Mouse (Mus musculus): ENCODE measurements around the gene Pik3r2. TPM values are rescaled to one million over a fixed set of nuclear protein-coding genes. Genes with fewer than 3 reads are reported as not detected.

Pik3r2 gene
- polyA plus RNA-seq, 1 experiment from 2014 or later = 113 TPM

DNA sequence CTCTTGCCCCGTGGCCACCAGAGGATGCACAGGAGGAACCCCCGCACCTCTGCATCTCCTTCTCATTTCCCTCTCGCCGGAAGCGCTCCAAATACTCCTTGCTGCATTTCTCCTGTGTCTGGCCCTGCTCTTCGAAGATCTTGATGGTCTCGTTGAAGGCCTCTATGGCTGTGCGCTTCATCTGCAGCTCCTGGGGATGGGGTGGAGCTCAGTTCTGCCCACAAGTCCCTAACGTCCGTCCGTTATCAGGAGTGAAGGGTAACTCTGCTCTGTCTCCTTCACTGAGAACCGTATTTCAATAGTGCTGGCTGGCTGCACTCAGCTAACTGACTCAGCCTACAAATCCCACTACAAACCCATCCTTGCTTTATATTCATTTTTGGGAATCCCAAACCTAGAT, 6.7 kb downstream of the Pik3r2 start:
- H3K27me3 ChIP-seq = peaks cover 21% of the 10 kb centered on the region
- WGBS = 75% methylated on average over 12 of the region's 12 CpGs
- H3K9me3 ChIP-seq = no peaks in the 10 kb centered on the region
- peak overlapping the region; percentile 27; the same call in 1 of the 2 replicates for H3K27ac ChIP-seq (replicated peaks)
- no peak overlapping the region for H3K9ac ChIP-seq
- peaks cover 39% of the 10 kb centered on the region for H3K36me3 ChIP-seq
- H3K4me1 ChIP-seq (replicated peaks) = peaks cover 57% of the 10 kb centered on the region
- ATAC-seq (ENCODE audit: low FRiP score, low read depth) = no peak
- H3K4me3 ChIP-seq = no peak overlapping the region
- H3K4me2 ChIP-seq = no peak overlapping the region

DNA sequence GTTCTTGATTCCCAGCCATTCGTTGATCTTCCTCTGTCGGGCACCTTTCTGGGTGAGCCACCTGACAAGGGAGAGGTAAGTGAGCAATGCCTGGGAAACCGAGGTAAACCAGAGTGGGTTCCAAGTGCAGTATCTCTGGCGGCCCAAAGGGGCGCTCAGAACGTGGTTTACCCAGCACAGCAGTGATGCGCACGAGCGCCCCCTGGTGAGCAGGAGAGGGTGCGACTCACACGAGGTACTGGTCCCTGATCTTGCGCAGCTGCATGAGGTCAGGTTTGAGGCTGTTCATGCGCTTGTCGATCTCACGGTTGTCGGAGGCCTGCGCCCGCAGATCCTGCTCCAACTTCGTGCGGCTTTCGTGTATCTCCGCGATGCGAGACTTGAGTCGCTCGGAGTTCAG, 7.2 kb downstream of the Pik3r2 start:
- peaks cover 39% of the 10 kb centered on the region for H3K36me3 ChIP-seq
- no peak overlapping the region for H3K9ac ChIP-seq
- peak; percentile 60 for ATAC-seq (ENCODE audit: low FRiP score, low read depth)

DNA sequence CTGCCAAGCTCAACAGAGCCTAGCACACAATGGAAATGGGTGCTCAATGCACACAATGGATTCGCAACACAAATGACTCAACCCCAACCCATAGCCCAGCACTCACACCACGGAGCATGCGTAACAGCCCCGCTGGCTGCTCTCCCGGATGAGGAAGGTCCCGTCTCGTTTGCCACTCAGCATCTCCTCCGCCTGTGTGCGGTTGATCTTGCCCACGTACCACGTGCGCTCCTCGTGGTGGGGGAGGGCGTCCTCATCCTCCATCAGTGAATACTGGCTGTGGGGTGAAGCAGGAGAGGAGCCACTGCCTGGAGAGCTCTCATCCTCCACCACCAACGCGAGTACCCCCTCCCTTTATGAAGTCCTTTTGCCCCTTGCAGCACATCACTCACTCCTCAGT, 7.6 kb downstream of the Pik3r2 start:
- WGBS = 84% methylated on average over 16 of the region's 16 CpGs
- Histone ChIP-seq H3K9me3 (no peaks in the 10 kb centered on the region), H3K36me3 (peaks cover 39% of the 10 kb centered on the region), H3K4me3 (no peak overlapping the region), H3K9ac (no peak overlapping the region), H3K27me3 (peaks cover 21% of the 10 kb centered on the region), H3K27ac (replicated peaks) (no peak overlapping the region), H3K4me2 (no peak overlapping the region), H3K4me1 (replicated peaks) (peaks cover 48% of the 10 kb centered on the region)
- ATAC-seq (ENCODE audit: low FRiP score, low read depth) = peak; percentile 21

More for the DNA sequence above, 7.2 kb downstream of the Pik3r2 start:
- WGBS = 7% methylated on average over 26 of the region's 26 CpGs
- no peak overlapping the region for H3K4me2 ChIP-seq
- peaks cover 52% of the 10 kb centered on the region for H3K4me1 ChIP-seq (replicated peaks)
- H3K9me3 ChIP-seq = no peaks in the 10 kb centered on the region
- H3K27ac ChIP-seq (replicated peaks) = 0 out of 2 replicates have a peak overlapping the region, but pooled peaks have one; percentile 27
- no peak overlapping the region for H3K4me3 ChIP-seq
- H3K27me3 ChIP-seq = peaks cover 21% of the 10 kb centered on the region

DNA sequence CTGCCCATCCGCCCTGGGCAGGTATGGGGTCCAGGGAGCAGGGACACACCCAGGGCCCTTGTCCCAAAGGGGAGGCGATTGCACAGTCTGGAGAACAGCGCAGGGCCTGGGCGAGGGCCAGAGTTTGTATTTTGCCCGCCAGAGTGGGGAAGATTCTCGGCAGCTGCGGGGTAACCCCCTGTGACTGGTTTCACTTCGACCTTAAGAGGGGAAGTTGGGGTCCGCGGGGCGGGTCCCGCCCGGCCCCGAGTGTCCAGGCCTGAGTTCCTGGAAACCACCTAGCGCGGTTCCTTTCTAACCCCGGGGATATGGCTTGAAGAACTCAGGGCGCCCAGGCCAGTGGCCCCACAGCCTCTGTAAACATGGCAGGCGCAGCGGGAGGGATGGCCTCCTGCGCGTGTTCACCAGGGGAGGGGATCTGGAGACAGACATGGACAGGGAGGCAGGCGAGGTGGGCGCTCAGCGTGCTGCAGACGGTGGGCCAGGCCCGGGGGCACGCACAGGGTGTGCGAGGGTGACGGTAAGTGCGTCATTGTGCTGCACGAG, 8.2 kb downstream of the Pik3r2 start:
- WGBS = 97% methylated on average over 32 of the region's 32 CpGs
- 0 out of 2 replicates have a peak, but pooled peaks have one; percentile 2 for ATAC-seq (ENCODE audit: low FRiP score, low read depth)
- Histone ChIP-seq H3K4me1 (replicated peaks) (peaks cover 41% of the 10 kb centered on the region), H3K9ac (no peak overlapping the region), H3K4me3 (no peak overlapping the region), H3K27me3 (peaks cover 21% of the 10 kb centered on the region), H3K36me3 (peaks cover 39% of the 10 kb centered on the region), H3K4me2 (no peak overlapping the region), H3K9me3 (no peaks in the 10 kb centered on the region), H3K27ac (replicated peaks) (no peak overlapping the region)

DNA sequence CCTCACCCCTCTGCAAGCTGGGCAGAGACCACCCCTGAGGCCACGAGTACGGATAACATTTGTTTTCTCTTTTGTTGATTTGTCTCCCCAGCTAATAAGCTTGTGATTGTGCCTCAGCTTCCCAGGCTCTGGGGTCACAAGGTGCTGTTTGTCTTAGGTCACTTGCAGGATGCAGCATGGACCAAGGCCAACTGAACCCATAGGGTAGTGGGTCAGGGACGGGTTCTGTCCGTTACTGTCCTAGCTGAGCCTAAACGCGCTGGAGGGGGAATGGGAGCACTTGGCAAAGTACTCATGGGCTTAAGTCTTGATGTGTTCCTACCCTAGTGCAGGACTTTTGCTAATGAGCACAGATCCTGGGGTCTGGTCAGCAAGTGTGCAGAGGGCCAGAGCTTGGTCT, 9.0 kb downstream of the Pik3r2 start:
- Histone ChIP-seq H3K27ac (replicated peaks) (no peak overlapping the region), H3K9me3 (no peaks in the 10 kb centered on the region), H3K4me1 (replicated peaks) (peaks cover 33% of the 10 kb centered on the region), H3K4me2 (no peak overlapping the region), H3K9ac (no peak overlapping the region), H3K36me3 (peaks cover 39% of the 10 kb centered on the region), H3K4me3 (no peak overlapping the region), H3K27me3 (peaks cover 21% of the 10 kb centered on the region)
- 77% methylated on average over 6 of the region's 6 CpGs for WGBS
- no peak for ATAC-seq (ENCODE audit: low FRiP score, low read depth)

DNA sequence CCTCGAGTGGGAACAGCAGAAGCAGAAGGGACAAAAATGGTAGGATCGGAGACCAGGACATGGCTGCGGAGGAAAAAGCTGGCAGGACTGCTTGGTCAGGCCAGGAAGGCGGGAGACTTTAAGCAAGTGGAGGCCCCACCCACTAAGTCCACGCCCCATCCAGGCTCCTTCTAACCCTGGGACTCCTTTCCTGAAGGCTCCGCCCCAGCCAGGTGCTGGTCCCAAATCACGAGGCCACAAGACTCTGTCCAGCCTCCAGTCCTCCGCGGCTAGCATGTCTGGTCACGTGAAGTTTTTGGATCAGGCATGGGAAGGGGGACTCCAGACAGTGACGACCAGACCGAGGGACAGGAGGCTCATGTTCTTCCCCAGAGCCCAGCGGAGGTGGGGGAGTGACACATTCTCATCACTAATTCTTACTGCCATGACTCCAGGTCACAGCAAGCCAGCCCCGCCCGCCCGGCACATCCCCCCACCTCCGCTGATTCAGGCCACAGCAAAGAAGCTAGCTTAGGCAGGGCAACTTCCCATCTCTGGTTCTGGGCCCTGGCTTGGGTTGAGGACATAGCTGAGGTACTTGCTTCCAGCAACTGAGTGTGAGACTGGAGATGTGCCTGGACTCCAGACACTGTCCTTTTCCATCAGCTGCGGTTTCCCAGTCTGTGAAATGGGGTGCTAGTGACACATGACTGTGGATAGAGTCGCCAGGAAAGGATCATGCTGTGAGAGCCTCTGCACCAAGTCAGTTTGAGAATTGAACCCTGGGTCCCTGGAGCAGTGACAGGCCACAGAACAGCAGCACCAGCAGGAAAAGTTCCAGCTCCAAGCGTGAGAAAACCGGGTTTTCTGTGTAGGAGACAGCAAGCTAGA, 9.7 kb downstream of the Pik3r2 start:
- Histone ChIP-seq H3K9ac (peak overlapping the region; percentile 28; the same call in 1 of the 2 replicates), H3K9me3 (no peaks in the 10 kb centered on the region), H3K4me3 (peak overlapping the region; percentile 23), H3K4me2 (peak overlapping the region; percentile 51), H3K36me3 (peaks cover 35% of the 10 kb centered on the region), H3K27ac (replicated peaks) (no peak overlapping the region), H3K4me1 (replicated peaks) (peaks cover 26% of the 10 kb centered on the region), H3K27me3 (peaks cover 21% of the 10 kb centered on the region)
- 11% methylated on average over 21 of the region's 21 CpGs for WGBS
- ATAC-seq (ENCODE audit: low FRiP score, low read depth) = no peak

DNA sequence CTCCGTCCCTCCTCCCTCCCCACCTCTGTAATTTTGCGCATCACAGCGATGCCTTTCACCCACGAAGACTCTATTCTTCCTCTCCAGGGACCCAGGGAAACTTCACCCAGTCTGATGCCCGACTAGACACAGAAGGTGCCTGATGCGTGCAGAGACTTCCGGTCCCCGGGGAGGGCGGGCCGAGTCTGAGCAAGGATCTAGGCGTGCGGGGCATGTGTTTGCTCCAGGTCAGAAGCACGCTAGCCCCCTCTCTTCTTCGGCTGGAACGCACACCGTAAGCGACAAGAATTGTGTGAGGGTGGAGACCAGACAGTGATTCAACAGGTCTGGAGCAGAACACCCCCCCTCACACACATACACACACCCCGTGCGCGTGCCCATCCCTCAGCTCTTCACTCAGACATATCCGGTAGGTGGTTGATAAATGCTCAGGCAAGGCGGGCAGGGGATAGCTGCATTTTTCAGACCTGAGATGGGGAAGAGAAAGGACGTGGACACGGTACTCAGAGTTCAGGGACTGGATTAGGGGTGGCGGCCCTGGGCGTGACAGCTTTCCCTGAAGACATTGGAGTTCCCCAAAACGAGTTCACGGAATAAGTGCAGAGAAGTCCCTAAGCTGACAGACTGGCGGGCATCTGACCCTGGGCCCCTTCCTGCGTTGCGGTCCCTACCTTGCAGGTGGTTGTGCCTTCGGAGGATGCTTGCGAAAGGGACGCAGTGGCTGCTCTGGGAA, 10.5 kb downstream of the Pik3r2 start:
- peak overlapping the region; percentile 51 for H3K4me2 ChIP-seq
- H3K27ac ChIP-seq (replicated peaks) = no peak overlapping the region
- 3% methylated on average over 34 of the region's 34 CpGs for WGBS
- H3K36me3 ChIP-seq = peaks cover 27% of the 10 kb centered on the region
- peak overlapping the region; percentile 23 for H3K4me3 ChIP-seq
- H3K9ac ChIP-seq = peak overlapping the region; percentile 28; the same call in 1 of the 2 replicates
- peaks cover 29% of the 10 kb centered on the region for H3K4me1 ChIP-seq (replicated peaks)
- H3K27me3 ChIP-seq = peaks cover 21% of the 10 kb centered on the region
- no peak for ATAC-seq (ENCODE audit: low FRiP score, low read depth)
- H3K9me3 ChIP-seq = no peaks in the 10 kb centered on the region

DNA sequence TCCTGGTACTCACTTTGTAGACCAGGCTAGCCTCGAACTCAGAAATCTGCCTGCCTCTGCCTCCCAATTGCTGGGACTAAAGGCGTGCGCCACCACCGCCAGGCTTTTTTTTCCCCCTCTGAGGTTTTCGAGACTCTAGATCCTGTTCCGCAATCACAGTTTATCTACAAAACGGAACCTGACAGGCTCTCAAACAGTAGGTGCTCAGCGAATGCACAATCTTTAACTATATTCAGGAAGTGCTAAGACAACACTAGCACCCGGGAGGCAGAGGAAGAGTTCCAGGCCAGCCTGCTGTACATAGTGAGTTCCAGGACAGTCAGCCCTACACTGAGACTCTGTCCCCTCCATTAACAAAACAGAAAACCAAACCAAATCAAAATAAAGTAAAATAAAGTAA, 11.2 kb downstream of the Pik3r2 start:
- Histone ChIP-seq H3K9ac (no peak overlapping the region), H3K36me3 (peaks cover 20% of the 10 kb centered on the region), H3K27ac (replicated peaks) (no peak overlapping the region), H3K4me1 (replicated peaks) (peaks cover 30% of the 10 kb centered on the region), H3K4me2 (peak overlapping the region; percentile 51; the same call in 1 of the 2 replicates), H3K27me3 (peaks cover 21% of the 10 kb centered on the region), H3K9me3 (no peaks in the 10 kb centered on the region), H3K4me3 (no peak overlapping the region)
- ATAC-seq (ENCODE audit: low FRiP score, low read depth) = no peak
- WGBS = 88% methylated on average over 9 of the region's 9 CpGs

DNA sequence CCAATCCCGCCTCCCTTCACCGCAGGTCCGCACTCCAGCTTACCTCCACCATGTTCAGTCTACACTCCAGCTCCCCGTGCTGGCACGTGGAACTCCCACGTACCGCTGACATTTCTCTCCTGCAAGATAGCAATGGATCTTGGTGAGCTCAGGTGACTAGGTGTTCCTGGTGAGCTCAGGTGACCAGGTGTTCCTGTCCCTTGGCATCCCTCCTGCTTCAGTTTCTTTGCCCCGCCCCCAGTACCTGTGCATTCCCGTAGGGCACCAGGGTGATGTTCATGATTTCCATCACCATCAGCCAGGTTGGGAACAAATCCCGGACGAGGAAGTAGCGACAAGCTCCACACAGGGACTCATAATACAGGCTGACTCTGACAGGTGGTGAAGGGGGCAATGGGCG, 11.8 kb downstream of the Pik3r2 start:
- Histone ChIP-seq H3K36me3 (peaks cover 15% of the 10 kb centered on the region), H3K27me3 (peaks cover 21% of the 10 kb centered on the region), H3K4me2 (no peak overlapping the region), H3K4me1 (replicated peaks) (peaks cover 34% of the 10 kb centered on the region), H3K9me3 (no peaks in the 10 kb centered on the region), H3K9ac (no peak overlapping the region), H3K27ac (replicated peaks) (no peak overlapping the region), H3K4me3 (no peak overlapping the region)
- WGBS = 96% methylated on average over 13 of the region's 13 CpGs
- no peak for ATAC-seq (ENCODE audit: low FRiP score, low read depth)

DNA sequence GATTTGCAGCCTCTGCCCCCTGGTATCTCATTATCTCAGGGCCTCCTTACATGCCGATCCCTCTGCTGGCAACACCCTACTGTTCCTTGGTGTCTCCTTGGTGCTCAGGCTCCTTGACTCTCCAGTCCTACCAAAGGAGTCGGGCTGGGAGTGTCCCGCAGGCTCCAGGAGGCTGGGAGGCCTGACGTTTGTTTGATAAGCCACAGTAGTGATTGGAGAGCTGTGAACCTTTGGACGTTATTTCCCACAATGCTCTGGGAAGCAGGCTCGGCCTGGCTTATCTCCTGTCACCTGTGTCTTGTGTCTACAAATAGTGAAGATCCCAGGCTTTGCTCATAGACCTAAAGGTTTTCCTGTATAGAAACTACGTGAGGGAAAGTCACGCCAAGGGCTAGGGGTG, 12.5 kb downstream of the Pik3r2 start:
- WGBS = 87% methylated on average over 8 of the region's 8 CpGs
- Histone ChIP-seq H3K9me3 (no peaks in the 10 kb centered on the region), H3K4me3 (no peak overlapping the region), H3K9ac (no peak overlapping the region), H3K27me3 (peaks cover 21% of the 10 kb centered on the region), H3K4me1 (replicated peaks) (peaks cover 34% of the 10 kb centered on the region), H3K27ac (replicated peaks) (no peak overlapping the region), H3K36me3 (peaks cover 13% of the 10 kb centered on the region), H3K4me2 (no peak overlapping the region)
- no peak for ATAC-seq (ENCODE audit: low FRiP score, low read depth)

DNA sequence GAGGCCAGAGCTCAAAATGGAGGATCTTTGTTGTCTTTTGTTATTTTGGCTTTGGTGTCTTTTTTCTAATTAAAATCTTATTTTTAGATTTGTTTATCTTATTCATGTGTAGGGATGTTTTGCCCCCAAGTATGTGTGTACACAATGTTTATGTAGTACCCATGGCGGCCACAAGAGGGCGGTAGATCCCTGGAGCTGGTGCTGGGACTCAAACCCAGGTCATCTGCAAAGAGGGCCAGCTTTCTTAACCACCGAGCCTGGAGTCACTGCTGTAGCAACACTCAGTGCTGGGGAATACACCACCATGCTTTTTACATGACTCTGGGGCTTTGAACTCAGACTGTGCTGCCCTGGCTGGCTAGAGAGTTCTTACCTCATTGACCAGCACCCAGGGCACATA, 13.2 kb downstream of the Pik3r2 start:
- H3K36me3 ChIP-seq = peaks cover 7% of the 10 kb centered on the region
- H3K9ac ChIP-seq = no peak overlapping the region
- H3K27me3 ChIP-seq = peaks cover 21% of the 10 kb centered on the region
- no peak overlapping the region for H3K4me2 ChIP-seq
- H3K27ac ChIP-seq (replicated peaks) = no peak overlapping the region
- no peak overlapping the region for H3K4me3 ChIP-seq
- ATAC-seq (ENCODE audit: low FRiP score, low read depth) = no peak
- 6% methylated on average over 3 of the region's 3 CpGs for WGBS
- H3K9me3 ChIP-seq = no peaks in the 10 kb centered on the region
- peaks cover 41% of the 10 kb centered on the region for H3K4me1 ChIP-seq (replicated peaks)

DNA sequence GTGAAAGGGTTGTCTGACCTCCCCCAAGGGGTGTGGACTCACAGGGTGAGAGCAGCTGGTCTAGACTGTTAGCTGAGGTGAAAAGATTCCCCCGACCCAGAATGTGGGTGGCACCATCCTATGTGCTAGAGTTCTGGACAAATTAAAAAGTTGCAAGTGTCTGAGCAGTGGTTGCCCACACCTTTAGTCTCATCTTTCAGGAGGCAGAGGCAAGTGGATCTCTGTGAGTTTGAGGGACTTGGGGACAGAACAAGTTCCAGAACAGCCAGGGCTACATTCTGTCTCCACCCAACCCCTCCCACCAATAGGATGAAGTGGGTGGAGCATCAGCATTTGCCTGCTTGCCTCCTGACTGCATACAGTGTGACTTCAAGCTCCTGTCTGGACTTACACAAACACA, 14.4 kb downstream of the Pik3r2 start:
- Histone ChIP-seq H3K4me1 (replicated peaks) (peaks cover 53% of the 10 kb centered on the region), H3K9ac (no peak overlapping the region), H3K27ac (replicated peaks) (no peak overlapping the region), H3K4me2 (no peak overlapping the region), H3K4me3 (no peak overlapping the region), H3K9me3 (no peaks in the 10 kb centered on the region), H3K27me3 (peaks cover 8% of the 10 kb centered on the region; the same call in 1 of the 2 replicates), H3K36me3 (peaks cover 6% of the 10 kb centered on the region)
- ATAC-seq (ENCODE audit: low FRiP score, low read depth) = no peak
- 84% methylated on average over 1 of the region's 1 CpGs for WGBS

Data from hindbrain, embryonic 15.5 days (tissue).